Comparison of ENCODE assay signal across 11 mouse cellular contexts in the genomic region with DNA sequence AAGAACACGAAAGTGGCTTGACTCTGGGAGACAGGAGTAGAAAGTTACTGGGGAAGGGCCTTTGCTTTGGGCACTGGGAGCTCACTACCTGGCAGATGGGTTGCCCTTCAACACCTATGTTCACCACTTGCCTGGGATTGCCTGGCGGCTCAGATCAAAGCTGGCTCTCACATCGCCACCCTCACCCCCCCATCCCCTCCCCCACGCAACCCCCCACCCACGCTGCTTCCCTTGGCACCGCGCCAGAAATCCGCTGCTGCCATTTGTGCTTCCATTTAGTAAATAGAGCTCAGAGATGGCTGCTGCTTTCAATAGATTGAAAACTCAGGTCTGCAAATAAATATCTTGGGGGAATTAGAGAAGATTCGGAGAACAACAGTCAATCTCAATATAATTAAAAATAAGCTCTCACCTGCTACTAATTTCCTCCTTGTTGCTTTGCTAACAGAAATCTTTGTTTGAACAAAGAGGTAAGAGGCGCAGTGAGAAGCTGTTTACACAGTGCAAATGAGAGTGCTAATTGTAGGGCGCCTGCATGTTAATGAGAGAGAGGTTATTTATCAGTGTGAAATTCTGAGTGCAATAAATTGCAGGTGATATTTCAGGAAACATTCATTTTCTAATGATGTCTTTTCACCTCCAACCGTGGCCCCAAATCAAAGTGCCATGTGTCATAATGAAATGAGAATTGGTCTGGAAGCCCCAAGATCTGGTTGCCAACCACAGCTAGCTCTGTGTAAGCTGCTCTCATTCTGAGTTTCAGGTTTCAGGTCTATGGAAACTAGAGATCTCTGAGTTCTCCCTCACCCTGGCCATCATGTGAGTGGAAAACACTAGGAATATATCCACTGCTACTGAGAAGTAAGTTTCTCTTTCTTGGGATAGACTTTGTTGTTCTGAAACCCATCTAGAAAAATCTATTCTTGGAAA.
DNase-seq lines count a peak whose midpoint lies in the region; ATAC-seq and TF ChIP-seq lines count a peak whose summit lies in the region.
"Had no signal": no experiment of that assay in that cellular context is flagged by ENCODE, and none has a peak within 500 bp of the region (broad histone marks: within the 10 kb centered on the region; RNA-seq: fewer than 3 reads in every experiment).

No protein-coding gene starts in this region.

- ATAC-seq in liver, postnatal 0 days = no peak
- peak; percentile 86 for ATAC-seq in forebrain, embryonic 14.5 days
- ATAC-seq in midbrain, embryonic 15.5 days (replicated peaks) = no peak; the same call in 1 of the 2 replicates
- no peak for ATAC-seq in frontal cortex, adult (ENCODE audit: low TSS enrichment)

- no peaks in the 10 kb centered on the region for H3K4me1 ChIP-seq in liver, postnatal 0 days (ENCODE audit: insufficient read depth)
- peaks cover 11% of the 10 kb centered on the region for H3K4me1 ChIP-seq in forebrain, embryonic 14.5 days (ENCODE audit: control insufficient read depth, insufficient read depth, low read length)
- no peaks in the 10 kb centered on the region for H3K4me1 ChIP-seq in midbrain, embryonic 15.5 days

- H3K4me2 ChIP-seq in liver, postnatal 0 days (ENCODE audit: low read depth, low read length) = no peak overlapping the region
- H3K4me2 ChIP-seq in forebrain, embryonic 14.5 days (ENCODE audit: low read length) = peak overlapping the region; percentile 16; the same call in 1 of the 2 replicates
- no peak overlapping the region for H3K4me2 ChIP-seq in midbrain, embryonic 15.5 days
- H3K4me2 ChIP-seq: limb, embryonic 13.5 days; midbrain, embryonic 12.5 days had no signal

- H3K36me3 ChIP-seq in liver, postnatal 0 days (replicated peaks; ENCODE audit: insufficient read depth, low read length) = no peaks in the 10 kb centered on the region
- H3K36me3 ChIP-seq in forebrain, embryonic 14.5 days (ENCODE audit: control insufficient read depth, insufficient read depth, low read length) = no peaks in the 10 kb centered on the region
- H3K36me3 ChIP-seq in midbrain, embryonic 15.5 days (replicated peaks) = no peaks in the 10 kb centered on the region
- H3K36me3 ChIP-seq: heart, embryonic 10.5 days; limb, embryonic 13.5 days; midbrain, embryonic 12.5 days had no signal

- no peaks in the 10 kb centered on the region for H3K9me3 ChIP-seq in liver, postnatal 0 days (ENCODE audit: low read length)
- 0 out of 2 replicates have a peak, but pooled peaks cover 2% of the 10 kb centered on the region for H3K9me3 ChIP-seq in forebrain, embryonic 14.5 days (replicated peaks; ENCODE audit: control insufficient read depth, low read length)
- H3K9me3 ChIP-seq in midbrain, embryonic 15.5 days = no peaks in the 10 kb centered on the region

- H3K9ac ChIP-seq in liver, postnatal 0 days (replicated peaks) = no peak overlapping the region
- H3K9ac ChIP-seq in forebrain, embryonic 14.5 days (ENCODE audit: low read length) = no peak overlapping the region
- no peak overlapping the region for H3K9ac ChIP-seq in midbrain, embryonic 15.5 days
- H3K9ac ChIP-seq: limb, embryonic 13.5 days; midbrain, embryonic 12.5 days had no signal

- DNase-seq in cerebellum, postnatal 10 days = peak; percentile 77 to 84
- DNase-seq in cerebellum, adult 9-10 months = no peak
- peak; percentile 6 for DNase-seq in liver
- no peak for DNase-seq in liver, postnatal 0 days
- peak; percentile 79 for DNase-seq in forebrain, embryonic 14.5 days (ENCODE audit: low spot score)
- DNase-seq in frontal cortex, postnatal 10 days (ENCODE audit: low spot score in 2 of 2) = no peak

- no peak overlapping the region for H3K4me3 ChIP-seq in liver, postnatal 0 days (ENCODE audit: low read depth, low read length)
- H3K4me3 ChIP-seq in forebrain, embryonic 14.5 days (ENCODE audit: low read depth, low read length) = no peak overlapping the region
- no peak overlapping the region for H3K4me3 ChIP-seq in midbrain, embryonic 15.5 days
- H3K4me3 ChIP-seq: heart, embryonic 10.5 days; limb, embryonic 13.5 days; midbrain, embryonic 12.5 days had no signal

- no peak for TF ChIP-seq CTCF in liver, postnatal 0 days (IDR thresholded peaks at IDR 0.05; ENCODE audit: low read depth)

- WGBS in liver, postnatal 0 days (ENCODE audit: insufficient replicate concordance) = 51% methylated on average over 12 of the region's 12 CpGs
- 20% methylated on average over 12 of the region's 12 CpGs for WGBS in forebrain, embryonic 14.5 days
- 57% methylated on average over 12 of the region's 12 CpGs for WGBS in midbrain, embryonic 15.5 days

- H3K27me3 ChIP-seq in liver, postnatal 0 days (ENCODE audit: insufficient read depth, low read length) = no peaks in the 10 kb centered on the region
- H3K27me3 ChIP-seq in forebrain, embryonic 14.5 days (replicated peaks; ENCODE audit: control insufficient read depth, insufficient read depth, low read length) = no peaks in the 10 kb centered on the region
- H3K27me3 ChIP-seq in midbrain, embryonic 15.5 days (replicated peaks) = no peaks in the 10 kb centered on the region
- H3K27me3 ChIP-seq: limb, embryonic 13.5 days; midbrain, embryonic 12.5 days had no signal

- H3K27ac ChIP-seq in liver, postnatal 0 days (ENCODE audit: low read depth) = no peak overlapping the region
- H3K27ac ChIP-seq in forebrain, embryonic 14.5 days (ENCODE audit: low read depth, low read length) = peak overlapping the region; percentile 73
- H3K27ac ChIP-seq in midbrain, embryonic 15.5 days = peak overlapping the region; percentile 34; the same call in 1 of the 2 replicates
- H3K27ac ChIP-seq: heart, embryonic 10.5 days; limb, embryonic 13.5 days; midbrain, embryonic 12.5 days had no signal

- no peak for TF ChIP-seq EP300 in liver, postnatal 0 days (IDR thresholded peaks at IDR 0.05; ENCODE audit: low read depth)

Comparison
In these comparisons a context has a peak if more than half of its experiments do, and no peak if none do; other contexts are left out.
1. DNase-seq: peak in cerebellum, postnatal 10 days (2 of 2), liver (single experiment) and forebrain, embryonic 14.5 days (single experiment); none in cerebellum, adult 9-10 months (single experiment), liver, postnatal 0 days (single experiment) and frontal cortex, postnatal 10 days (0 of 2).